Mouse (Mus musculus) C3H10T1/2 (cell line): ENCODE results near the gene Atp6v1g1. TPM values are rescaled to one million over a fixed set of nuclear protein-coding genes. Genes with fewer than 3 reads are reported as not detected.

ENCODE experiments used
- polyA plus RNA-seq, 2 experiments: library from polyadenylated mRNA; unstranded; fragments of >200 nt; fragmentation: generic; extraction: Trizol; gene quantifications; one replicate each; pipeline ENCODE4 v1.2.1; 2012; ENCODE audit warnings: missing spikeins in 2 of 2

Gene Atp6v1g1
- 100 to 1,000 TPM; 119 to 187 TPM for polyA plus RNA-seq

GRCm38 (mm10) chr4:63544494-63545230 is at the start of gene Atp6v1g1:
Gene Atp6v1g1 (plus strand): TSS chr4:63544772.

GRCm38 (mm10) chr4:63495915-63496278 is 48.7 kb upstream of the Atp6v1g1 start, which contains the start of gene Whrn:
Gene Whrn (minus strand): TSS chr4:63495991.

GRCm38 (mm10) chr4:63558407-63559081 is 14.0 kb downstream of the Atp6v1g1 start, which contains the start of gene Tmem268:
Gene Tmem268 (plus strand): TSS chr4:63558781.

Other genes starting within 250 kb of the Atp6v1g1 start
- gene Orm1, start 200.2 kb upstream of the Atp6v1g1 start, polyA plus RNA-seq = under 1 TPM in 1 of 2 experiments, not detected in 1; 0.08 TPM
- gene Orm3, start 188.6 kb upstream of the Atp6v1g1 start, polyA plus RNA-seq = under 1 TPM; 0.04 to 0.44 TPM
- gene Orm2, start 182.3 kb upstream of the Atp6v1g1 start, polyA plus RNA-seq = under 1 TPM in 1 of 2 experiments, not detected in 1; 0.08 TPM
- gene Akna, start 141.4 kb upstream of the Atp6v1g1 start, polyA plus RNA-seq = 1 to 10 TPM in 1 of 2 experiments, under 1 TPM in 1; 0.13 to 2.3 TPM
- gene Whrn, start 48.8 kb upstream of the Atp6v1g1 start, polyA plus RNA-seq = 10 to 100 TPM in 1 of 2 experiments, 1 to 10 TPM in 1; 9.4 to 13.8 TPM
- 1 to 10 TPM; 1.3 to 3.4 TPM for gene Tmem268, start 14.0 kb downstream of the Atp6v1g1 start, polyA plus RNA-seq
- gene Gm11213, start 60.5 kb downstream of the Atp6v1g1 start, polyA plus RNA-seq = not detected
- gene Tex48, start 77.7 kb downstream of the Atp6v1g1 start, polyA plus RNA-seq = not detected
- gene Gm11214, start 118.6 kb downstream of the Atp6v1g1 start, polyA plus RNA-seq = not detected
- not detected for gene Tnfsf15, start 200.3 kb downstream of the Atp6v1g1 start, polyA plus RNA-seq